10 mouse cellular contexts compared by ENCODE assay signal in the genomic region with DNA sequence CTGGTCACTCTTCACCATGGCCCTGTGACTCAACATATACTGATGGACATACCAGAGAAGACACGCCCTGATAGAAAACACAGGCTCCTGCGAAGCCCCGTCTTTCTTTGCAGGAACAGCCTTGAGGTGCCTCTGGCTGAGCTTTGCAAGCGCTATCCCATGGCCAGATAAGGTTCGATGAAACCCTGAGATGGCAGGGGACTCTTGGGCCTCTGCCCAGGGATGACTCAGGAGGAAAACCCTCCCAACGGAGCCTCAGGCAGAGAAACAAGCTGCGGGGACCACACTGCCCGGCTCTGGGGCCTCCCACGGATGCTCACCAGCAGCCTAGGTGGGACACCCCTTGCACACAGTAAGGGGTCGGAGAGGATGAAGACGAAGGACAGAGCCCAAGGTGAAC.
A peak's percentile ranks its signal among the peaks of the same experiment; 100 is the strongest.
DNase-seq lines count a peak whose midpoint lies in the region; ATAC-seq lines count a peak whose summit lies in the region.
"Had no signal": no experiment of that assay in that cellular context is flagged by ENCODE, and none has a peak within 500 bp of the region (broad histone marks: within the 10 kb centered on the region; RNA-seq: fewer than 3 reads in every experiment).

No protein-coding gene starts in this region.

- peak overlapping the region; percentile 28; the same call in 1 of the 2 replicates for H3K27ac ChIP-seq in neural tube, embryonic 14.5 days (ENCODE audit: low read depth, low read length)
- no peak overlapping the region for H3K27ac ChIP-seq in neural tube, embryonic 15.5 days (replicated peaks)

- no peaks in the 10 kb centered on the region for H3K27me3 ChIP-seq in neural tube, embryonic 14.5 days (ENCODE audit: control insufficient read depth, insufficient read depth, low read length)
- H3K27me3 ChIP-seq in neural tube, embryonic 15.5 days (replicated peaks) = no peaks in the 10 kb centered on the region
- H3K27me3 ChIP-seq: hindbrain, embryonic 12.5 days had no signal

- H3K9me3 ChIP-seq in neural tube, embryonic 14.5 days (ENCODE audit: control insufficient read depth, low read length) = no peaks in the 10 kb centered on the region
- H3K9me3 ChIP-seq in neural tube, embryonic 15.5 days (replicated peaks) = no peaks in the 10 kb centered on the region
- H3K9me3 ChIP-seq: hindbrain, embryonic 12.5 days had no signal

- H3K36me3 ChIP-seq in neural tube, embryonic 14.5 days (ENCODE audit: control insufficient read depth, insufficient read depth, low read length) = no peaks in the 10 kb centered on the region
- no peaks in the 10 kb centered on the region for H3K36me3 ChIP-seq in neural tube, embryonic 15.5 days
- H3K36me3 ChIP-seq: hindbrain, embryonic 12.5 days had no signal

- H3K4me1 ChIP-seq in neural tube, embryonic 14.5 days (ENCODE audit: control insufficient read depth, insufficient read depth, low read length) = peaks cover 30% of the 10 kb centered on the region
- H3K4me1 ChIP-seq in neural tube, embryonic 15.5 days = peaks cover 67% of the 10 kb centered on the region

- H3K4me2 ChIP-seq in neural tube, embryonic 14.5 days (ENCODE audit: low read depth, low read length) = no peak overlapping the region
- no peak overlapping the region for H3K4me2 ChIP-seq in neural tube, embryonic 15.5 days
- H3K4me2 ChIP-seq: hindbrain, embryonic 12.5 days had no signal

- H3K9ac ChIP-seq in neural tube, embryonic 14.5 days (replicated peaks; ENCODE audit: low read depth, low read length) = no peak overlapping the region
- no peak overlapping the region for H3K9ac ChIP-seq in neural tube, embryonic 15.5 days (replicated peaks)
- H3K9ac ChIP-seq: hindbrain, embryonic 12.5 days had no signal

- 79% methylated on average over 11 of the region's 11 CpGs for WGBS in neural tube, embryonic 14.5 days
- WGBS in neural tube, embryonic 15.5 days = 77% methylated on average over 11 of the region's 11 CpGs

- no peak for ATAC-seq in cerebellum, adult (ENCODE audit: insufficient number of reproducible peaks, low FRiP score, low TSS enrichment)
- no peak for ATAC-seq in neural tube, embryonic 14.5 days (ENCODE audit: low read depth)
- ATAC-seq in neural tube, embryonic 15.5 days (ENCODE audit: low FRiP score) = no peak

- no peak overlapping the region for H3K4me3 ChIP-seq in neural tube, embryonic 14.5 days (ENCODE audit: low read depth, low read length)
- H3K4me3 ChIP-seq in neural tube, embryonic 15.5 days (replicated peaks) = no peak overlapping the region
- H3K4me3 ChIP-seq: hindbrain, embryonic 12.5 days had no signal

- DNase-seq in cerebellum, adult 11-12 months = peak; percentile 65
- peak; percentile 33 to 35 for DNase-seq in heart, postnatal 36 days
- DNase-seq in urinary bladder, postnatal 14 days (ENCODE audit: low spot score) = peak; percentile 82
- DNase-seq in layer of hippocampus, adult 9-11 months = no peak
- DNase-seq in thymus, postnatal 0 days (ENCODE audit: low spot score) = no peak
- DNase-seq: right cerebral cortex, postnatal 25 days had no signal

- intact Hi-C loops in heart, postnatal 36 days (cut with DNase I) = no loop called here

Comparison
In these comparisons a context has a peak if more than half of its experiments do, and no peak if none do; other contexts are left out.
1. DNase-seq: peak in cerebellum, adult 11-12 months (single experiment), heart, postnatal 36 days (2 of 2) and urinary bladder, postnatal 14 days (single experiment); none in layer of hippocampus, adult 9-11 months (single experiment) and thymus, postnatal 0 days (single experiment).